Mouse (Mus musculus) lung, postnatal 0 days (tissue): ENCODE data around the gene Mphosph9.

Experiments used
- CTCF ChIP-seq: IDR thresholded peaks from 2 replicates; pipeline ENCODE4 v1.5.1; 2016; ENCODE audit warnings: antibody characterized with exemption, mild to moderate bottlenecking
- EP300 ChIP-seq: IDR thresholded peaks from 2 replicates; pipeline ENCODE4 v1.6.1; 2016; ENCODE audit warnings: antibody characterized with exemption, mild to moderate bottlenecking, control low read depth

GRCm38 (mm10) chr5:124284330-124284729 lies 43.4 kb downstream of the Mphosph9 start:
- TF ChIP-seq CTCF (peak; percentile 70), EP300 (no peak)
